Mouse (Mus musculus): ENCODE measurements around the gene Tfb1m. TPM values are rescaled to one million over a fixed set of nuclear protein-coding genes. Genes with fewer than 3 reads are reported as not detected.
A peak's percentile ranks its signal among the peaks of the same experiment; 100 is the strongest.

Tfb1m gene
- polyA plus RNA-seq (2015; fragmentation: Nextera tagmentation; extraction: Ambion mirVana), result 5.6 and 6.2 TPM in 2 replicates

- Histone ChIP-seq H3K27me3 (replicated peaks; ENCODE audit: control insufficient read depth, insufficient read depth, low read length) (no peaks in the 10 kb centered on the region), H3K4me3 (ENCODE audit: low read depth, low read length) (peak within 1 kb of the TSS; percentile 52), H3K4me1 (replicated peaks; ENCODE audit: control insufficient read depth, insufficient read depth, low read length) (0 out of 2 replicates have a peak, but pooled peaks cover 7% of the 10 kb centered on the region), H3K36me3 (ENCODE audit: control insufficient read depth, insufficient read depth) (0 out of 2 replicates have a peak, but pooled peaks cover 4% of the 10 kb centered on the region), H3K9ac (ENCODE audit: low read depth, low read length) (peak within 1 kb of the TSS; percentile 41; the same call in 1 of the 2 replicates), H3K4me2 (replicated peaks; ENCODE audit: low read depth) (peak within 1 kb of the TSS; percentile 71), H3K27ac (ENCODE audit: low read depth, low read length) (peak within 1 kb of the TSS; percentile 63), H3K9me3 (ENCODE audit: control insufficient read depth) (no peaks in the 10 kb centered on the region)
- WGBS, result under 1% methylated on average over 60 of the region's 60 CpGs
- TF ChIP-seq CTCF (IDR thresholded peaks at IDR 0.05; ENCODE audit: low read depth), result 0 out of 2 replicates have a peak, but pooled peaks have one; percentile 1
- ATAC-seq, result peak; percentile 100
Observed at GRCm38 (mm10) chr17:3557331-3558311, at the start of gene Tfb1m. TSS of gene Tfb1m (minus strand) at chr17:3557781.

DNA sequence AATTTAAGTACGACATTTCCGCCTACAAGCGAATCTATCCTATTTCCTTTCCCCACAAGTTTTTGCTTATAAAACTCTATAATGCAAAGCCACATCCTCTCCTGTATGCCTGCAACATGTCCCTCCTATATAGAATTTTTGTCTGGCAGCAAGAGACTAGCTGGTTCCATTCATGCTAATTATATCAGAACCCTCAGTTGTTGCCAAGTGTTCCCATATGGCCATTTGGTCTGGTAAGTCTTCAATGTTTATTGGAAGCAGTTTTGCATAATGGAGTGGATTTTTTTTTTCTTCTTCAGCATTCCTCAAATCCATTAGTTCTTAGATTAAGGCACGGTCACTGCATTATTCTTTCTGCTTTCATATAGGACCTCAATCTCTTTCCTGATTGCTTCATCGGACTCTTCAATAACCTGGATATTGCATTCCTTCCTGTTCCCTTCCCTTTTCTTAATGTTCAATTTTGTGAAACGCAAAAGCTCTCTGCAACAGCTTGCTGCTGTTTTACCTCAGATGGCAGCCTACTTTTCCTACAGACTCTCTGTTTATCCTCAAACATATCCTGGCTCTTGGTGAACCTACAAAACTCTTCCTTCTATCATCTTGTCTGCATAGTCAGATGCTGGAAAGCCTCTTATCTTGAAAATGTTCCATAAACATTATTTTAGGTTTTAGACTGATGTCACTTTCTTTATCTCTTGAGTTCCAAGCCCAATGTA is 45.5 kb upstream of the Tfb1m start:
- WGBS, result 66% methylated on average over 6 of the region's 6 CpGs
- H3K4me2 ChIP-seq (replicated peaks; ENCODE audit: low read depth), result no peak overlapping the region
- no peak for TF ChIP-seq CTCF (IDR thresholded peaks at IDR 0.05; ENCODE audit: low read depth)
- H3K27me3 ChIP-seq (replicated peaks; ENCODE audit: control insufficient read depth, insufficient read depth, low read length), result no peaks in the 10 kb centered on the region
- no peaks in the 10 kb centered on the region for H3K36me3 ChIP-seq (ENCODE audit: control insufficient read depth, insufficient read depth)
- H3K9me3 ChIP-seq (ENCODE audit: control insufficient read depth), result no peaks in the 10 kb centered on the region
- ATAC-seq, result no peak
- H3K27ac ChIP-seq (ENCODE audit: low read depth, low read length), result no peak overlapping the region
- no peak overlapping the region for H3K9ac ChIP-seq (ENCODE audit: low read depth, low read length)
- H3K4me1 ChIP-seq (replicated peaks; ENCODE audit: control insufficient read depth, insufficient read depth, low read length), result no peaks in the 10 kb centered on the region
- no peak overlapping the region for H3K4me3 ChIP-seq (ENCODE audit: low read depth, low read length)

GRCm38 (mm10) chr17:3598393-3598792 is 40.8 kb upstream of the Tfb1m start:
- Histone ChIP-seq H3K4me1 (replicated peaks; ENCODE audit: control insufficient read depth, insufficient read depth, low read length) (no peaks in the 10 kb centered on the region), H3K27me3 (replicated peaks; ENCODE audit: control insufficient read depth, insufficient read depth, low read length) (no peaks in the 10 kb centered on the region), H3K36me3 (ENCODE audit: control insufficient read depth, insufficient read depth) (no peaks in the 10 kb centered on the region), H3K9ac (ENCODE audit: low read depth, low read length) (no peak overlapping the region), H3K4me3 (ENCODE audit: low read depth, low read length) (no peak overlapping the region), H3K9me3 (ENCODE audit: control insufficient read depth) (no peaks in the 10 kb centered on the region), H3K27ac (ENCODE audit: low read depth, low read length) (no peak overlapping the region), H3K4me2 (replicated peaks; ENCODE audit: low read depth) (no peak overlapping the region)
- ATAC-seq, result no peak
- WGBS, result 69% methylated on average over 1 of the region's 1 CpGs
- no peak for TF ChIP-seq CTCF (IDR thresholded peaks at IDR 0.05; ENCODE audit: low read depth)

GRCm38 (mm10) chr17:3597866-3598265 is 40.3 kb upstream of the Tfb1m start:
- TF ChIP-seq CTCF (IDR thresholded peaks at IDR 0.05; ENCODE audit: low read depth), result no peak
- 78% methylated on average over 1 of the region's 1 CpGs for WGBS

GRCm38 (mm10) chr17:3597130-3597529 is 39.5 kb upstream of the Tfb1m start:
- Histone ChIP-seq H3K4me3 (ENCODE audit: low read depth, low read length) (no peak overlapping the region), H3K4me2 (replicated peaks; ENCODE audit: low read depth) (no peak overlapping the region), H3K27ac (ENCODE audit: low read depth, low read length) (no peak overlapping the region), H3K9me3 (ENCODE audit: control insufficient read depth) (no peaks in the 10 kb centered on the region), H3K27me3 (replicated peaks; ENCODE audit: control insufficient read depth, insufficient read depth, low read length) (no peaks in the 10 kb centered on the region), H3K4me1 (replicated peaks; ENCODE audit: control insufficient read depth, insufficient read depth, low read length) (no peaks in the 10 kb centered on the region), H3K36me3 (ENCODE audit: control insufficient read depth, insufficient read depth) (no peaks in the 10 kb centered on the region), H3K9ac (ENCODE audit: low read depth, low read length) (no peak overlapping the region)
- 62% methylated on average over 1 of the region's 1 CpGs for WGBS
- TF ChIP-seq CTCF (IDR thresholded peaks at IDR 0.05; ENCODE audit: low read depth), result no peak
- ATAC-seq, result no peak

More at GRCm38 (mm10) chr17:3597866-3598265, 40.3 kb upstream of the Tfb1m start:
- Histone ChIP-seq H3K4me3 (ENCODE audit: low read depth, low read length) (no peak overlapping the region), H3K4me1 (replicated peaks; ENCODE audit: control insufficient read depth, insufficient read depth, low read length) (no peaks in the 10 kb centered on the region), H3K9ac (ENCODE audit: low read depth, low read length) (no peak overlapping the region), H3K4me2 (replicated peaks; ENCODE audit: low read depth) (no peak overlapping the region), H3K36me3 (ENCODE audit: control insufficient read depth, insufficient read depth) (no peaks in the 10 kb centered on the region), H3K27me3 (replicated peaks; ENCODE audit: control insufficient read depth, insufficient read depth, low read length) (no peaks in the 10 kb centered on the region), H3K9me3 (ENCODE audit: control insufficient read depth) (no peaks in the 10 kb centered on the region), H3K27ac (ENCODE audit: low read depth, low read length) (no peak overlapping the region)
- ATAC-seq, result no peak

DNA sequence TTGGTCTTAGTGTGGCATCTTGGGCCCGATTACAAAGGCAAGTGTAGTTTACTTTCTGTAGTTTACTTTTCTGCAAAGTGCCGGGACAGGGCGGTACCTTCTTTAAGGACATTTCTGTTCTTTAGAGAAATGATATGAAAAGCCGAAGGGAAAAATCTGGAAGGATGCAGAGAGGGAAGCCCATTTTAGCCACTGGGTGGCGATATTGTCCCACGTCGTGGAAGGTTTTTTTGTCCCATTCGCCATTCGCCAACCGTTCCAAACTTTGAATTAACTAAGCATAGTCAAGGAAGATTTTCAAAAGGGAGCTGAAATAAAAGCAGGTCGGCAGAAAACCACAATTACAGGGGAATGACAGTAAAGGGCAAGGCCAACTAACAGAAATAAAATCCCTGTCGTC is 13.3 kb upstream of the Tfb1m start:
- 4% methylated on average over 12 of the region's 12 CpGs for WGBS
- H3K9ac ChIP-seq (ENCODE audit: low read depth, low read length), result no peak overlapping the region
- ATAC-seq, result no peak

More for the DNA sequence above, 13.3 kb upstream of the Tfb1m start:
- no peaks in the 10 kb centered on the region for H3K9me3 ChIP-seq (ENCODE audit: control insufficient read depth)
- H3K27ac ChIP-seq (ENCODE audit: low read depth, low read length), result no peak overlapping the region
- TF ChIP-seq CTCF (IDR thresholded peaks at IDR 0.05; ENCODE audit: low read depth), result peak; percentile 92
- H3K27me3 ChIP-seq (replicated peaks; ENCODE audit: control insufficient read depth, insufficient read depth, low read length), result no peaks in the 10 kb centered on the region
- H3K36me3 ChIP-seq (ENCODE audit: control insufficient read depth, insufficient read depth), result no peaks in the 10 kb centered on the region
- H3K4me1 ChIP-seq (replicated peaks; ENCODE audit: control insufficient read depth, insufficient read depth, low read length), result no peaks in the 10 kb centered on the region
- 0 out of 2 replicates have a peak overlapping the region, but pooled peaks have one; percentile 24 for H3K4me2 ChIP-seq (replicated peaks; ENCODE audit: low read depth)
- no peak overlapping the region for H3K4me3 ChIP-seq (ENCODE audit: low read depth, low read length)

Measured in intestine, postnatal 0 days (tissue).